Mouse (Mus musculus) liver, postnatal 0 days (tissue): ENCODE data around the gene Foxo6.

Experiments used
- CTCF ChIP-seq: sonication (generic); IDR thresholded peaks from 2 replicates; pipeline ENCODE4 v1.5.1; 2016; ENCODE audit warnings: antibody characterized with exemption, low read depth
- EP300 ChIP-seq: IDR thresholded peaks from 2 replicates; pipeline ENCODE4 v1.6.1; 2016; ENCODE audit warnings: antibody characterized with exemption, low read depth, mild to moderate bottlenecking

- TF ChIP-seq CTCF (no peak), EP300 (no peak)
These were observed 6.1 kb downstream of the Foxo6 start for GRCm38 (mm10) chr4:120281011-120281410.
